Mouse (Mus musculus) CD4-positive, CD25-positive, alpha-beta regulatory T cell (primary cell): Measurements from ENCODE around the gene Kdm4c. TPM values are rescaled to one million over a fixed set of nuclear protein-coding genes. Genes with fewer than 3 reads are reported as not detected.

Source experiments
- polyA plus RNA-seq: library from polyadenylated mRNA; unstranded; fragments of 100-300 nt; shearing (Covaris generic); gene quantifications from one replicate; pipeline ENCODE4 v1.2.1, GENCODE M21; 2017

Gene Kdm4c
- polyA plus RNA-seq = 32.0 TPM

GRCm38 (mm10) chr4:74242176-74242575 lies at the start of gene Kdm4c:
Gene Kdm4c (plus strand): TSS chr4:74242497.

Other genes starting within 250 kb of the Kdm4c start
- not detected for gene Frmd3, start 229.1 kb upstream of the Kdm4c start, polyA plus RNA-seq